Mouse (Mus musculus): ENCODE data around the gene Olfr523.
A peak's percentile ranks its signal among the peaks of the same experiment; 100 is the strongest.

Gene Olfr523

GRCm38 (mm10) chr7:140180692-140181091, 7.7 kb downstream of the Olfr523 start:
- DNase-seq (ENCODE audit: low read depth) = no peak

DNA sequence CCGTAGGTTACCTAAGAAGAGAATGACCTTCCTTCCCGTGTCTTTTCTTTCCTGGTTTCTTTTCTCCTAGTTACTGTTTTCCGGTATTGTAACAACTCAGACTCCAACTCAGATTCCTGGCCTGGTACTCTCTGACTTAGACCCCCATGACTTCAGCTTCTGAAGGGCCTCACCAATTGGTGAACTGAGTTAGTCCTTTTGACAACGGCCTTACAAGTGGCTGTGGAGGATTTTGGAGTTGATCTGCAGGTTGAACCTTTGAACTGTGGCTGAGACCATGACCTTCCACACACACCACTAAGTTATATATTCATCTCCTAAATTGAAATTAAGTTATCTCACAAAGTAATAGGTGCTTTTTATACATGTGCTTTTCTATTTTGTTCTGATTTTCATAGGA, 11.2 kb downstream of the Olfr523 start:
- no peak for DNase-seq (ENCODE audit: low read depth)

GRCm38 (mm10) chr7:140186646-140187620, 13.9 kb downstream of the Olfr523 start:
- DNase-seq (ENCODE audit: low read depth) = peak; percentile 86

- peak; percentile 11 for DNase-seq (ENCODE audit: low read depth)
These were observed 14.8 kb downstream of the Olfr523 start for GRCm38 (mm10) chr7:140187721-140188390.

- peak; percentile 83 for DNase-seq (ENCODE audit: low read depth)
These were observed 15.6 kb downstream of the Olfr523 start for GRCm38 (mm10) chr7:140188391-140189328.

DNA sequence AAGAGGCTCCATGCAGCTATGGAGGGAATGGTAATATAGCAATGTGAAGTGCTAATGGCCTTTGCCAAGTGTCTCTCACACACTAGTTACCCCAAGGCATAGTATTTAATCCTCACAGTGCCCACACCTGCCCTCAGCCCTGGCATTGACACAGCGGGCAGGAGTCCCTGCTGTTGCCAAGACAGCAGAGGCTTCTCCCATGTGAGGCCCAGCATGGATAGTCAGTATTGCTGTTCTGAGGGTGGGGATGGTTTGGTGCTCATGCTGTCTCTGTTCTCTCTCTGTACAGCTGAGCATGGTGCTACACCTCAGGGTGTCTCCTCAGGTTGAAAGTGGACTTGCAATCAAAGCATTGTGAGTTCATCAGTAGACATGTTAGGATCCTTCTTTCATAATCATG, 17.4 kb downstream of the Olfr523 start:
- no peak for DNase-seq (ENCODE audit: low read depth)

DNA sequence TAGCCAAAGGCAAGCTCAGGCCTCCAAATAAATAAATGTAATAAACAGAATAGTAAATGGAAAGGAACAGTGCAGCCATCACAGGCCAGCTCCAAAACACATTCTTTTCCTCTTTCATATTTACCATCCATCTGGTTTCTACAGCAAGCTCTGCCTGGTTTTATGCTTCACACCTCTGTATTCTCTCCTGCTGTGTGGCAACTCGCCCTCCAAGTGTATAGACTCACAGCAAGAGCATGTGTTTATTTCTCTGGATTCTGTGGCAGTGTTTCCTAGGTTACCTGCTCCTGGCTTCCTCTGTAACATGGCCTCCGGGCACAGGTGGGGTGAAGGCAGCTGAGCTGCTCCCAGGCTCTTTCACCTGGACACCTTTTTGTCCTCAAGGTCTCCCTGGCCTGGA, 19.4 kb downstream of the Olfr523 start:
- peak; percentile 22 for DNase-seq (ENCODE audit: low read depth)

DNA sequence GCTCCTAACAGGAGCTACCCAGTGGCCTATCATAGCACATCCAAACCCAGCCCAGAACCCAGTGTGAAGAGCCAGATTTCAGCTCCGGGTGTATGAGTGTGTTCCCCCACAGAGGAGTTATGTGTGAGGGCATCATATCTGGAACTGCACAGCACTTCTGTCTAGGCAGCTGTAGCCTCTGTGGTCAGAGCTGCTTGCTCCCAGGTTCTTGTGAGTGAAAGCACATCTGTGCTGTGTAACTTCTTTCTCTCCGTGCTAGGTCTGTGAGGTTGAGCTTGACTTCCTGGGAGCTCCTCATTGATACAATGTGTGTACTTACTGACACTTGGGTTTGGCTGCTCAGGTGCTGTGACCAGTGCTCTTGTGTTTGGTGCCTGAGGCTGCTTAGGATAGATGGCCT, 19.8 kb downstream of the Olfr523 start:
- DNase-seq (ENCODE audit: low read depth) = peak; percentile 54

- DNase-seq (ENCODE audit: low read depth) = no peak
These were observed 21.0 kb downstream of the Olfr523 start for GRCm38 (mm10) chr7:140194031-140194430.

DNA sequence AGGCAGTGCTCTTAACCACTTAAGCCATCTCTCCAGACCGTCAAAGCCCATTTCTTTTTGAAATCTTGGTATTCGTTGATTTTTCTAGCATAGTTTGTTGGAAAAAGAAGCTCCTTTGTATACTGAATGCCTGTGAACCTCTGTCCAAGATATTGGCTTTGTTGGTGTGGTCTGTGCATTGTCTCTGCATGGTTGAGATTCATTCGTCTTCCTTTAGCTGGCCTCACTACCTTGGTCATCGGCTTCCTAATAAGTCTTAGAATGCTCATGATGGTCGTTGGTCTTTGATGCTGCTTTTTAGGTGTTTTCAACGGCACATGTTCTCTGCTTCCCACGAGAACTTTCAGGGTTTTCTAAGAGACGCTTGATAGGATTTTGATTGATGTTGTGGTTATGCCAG, 23.0 kb downstream of the Olfr523 start:
- no peak for DNase-seq (ENCODE audit: low read depth)

- DNase-seq (ENCODE audit: low read depth) = no peak
These were observed 28.1 kb downstream of the Olfr523 start for GRCm38 (mm10) chr7:140201090-140201489.

DNA sequence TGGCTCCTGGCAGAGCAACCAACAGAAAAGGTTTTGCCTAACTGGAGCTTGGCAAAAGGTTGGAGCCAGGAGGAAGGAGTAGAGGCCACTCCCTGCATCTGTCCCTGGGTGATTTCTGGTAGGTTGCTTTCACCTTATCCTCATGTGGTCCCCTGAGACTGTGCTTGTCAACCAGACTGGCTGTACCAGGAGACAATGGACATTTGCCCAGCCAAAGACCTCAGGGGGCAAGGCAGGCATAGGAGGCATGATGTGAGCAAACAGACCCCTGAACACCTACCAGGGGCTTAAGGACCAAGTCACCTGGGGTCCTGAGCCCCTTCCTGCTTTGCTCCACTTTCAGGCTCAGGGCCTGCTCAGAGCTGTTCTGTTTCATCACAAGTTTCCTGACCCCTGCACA, 32.8 kb downstream of the Olfr523 start, which contains the start of gene Olfr524:
Gene Olfr524 (minus strand): TSS at position 101 of the 400 bp plus-strand sequence.
- no peak for DNase-seq (ENCODE audit: low read depth)

GRCm38 (mm10) chr7:140206904-140207303, 33.9 kb downstream of the Olfr523 start:
- DNase-seq (ENCODE audit: low read depth) = peak; percentile 51

GRCm38 (mm10) chr7:140208153-140208552, 35.1 kb downstream of the Olfr523 start:
- peak; percentile 80 for DNase-seq (ENCODE audit: low read depth)

- DNase-seq (ENCODE audit: low read depth) = peak; percentile 79
These were observed 35.7 kb downstream of the Olfr523 start for GRCm38 (mm10) chr7:140208677-140209076.

DNA sequence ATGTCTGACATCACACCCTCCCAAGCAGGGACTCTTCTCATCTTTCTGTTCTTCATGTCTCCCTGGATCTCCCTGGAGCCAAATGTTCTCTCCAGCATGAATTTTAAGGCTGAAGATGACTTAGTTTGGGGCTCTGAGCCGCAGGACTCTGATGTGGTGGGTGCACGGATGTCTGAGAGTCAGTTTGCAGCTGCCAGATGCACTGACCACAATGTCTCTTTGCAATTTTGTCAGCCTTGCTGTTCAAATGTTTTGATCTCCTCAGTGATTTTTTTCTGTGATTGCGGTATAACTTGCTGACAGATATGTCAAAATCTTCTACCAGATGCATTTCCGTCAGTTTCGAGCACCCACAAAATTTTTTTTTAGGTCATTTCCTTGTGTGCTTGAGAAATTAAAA, 40.8 kb downstream of the Olfr523 start:
- DNase-seq (ENCODE audit: low read depth) = peak; percentile 82

DNA sequence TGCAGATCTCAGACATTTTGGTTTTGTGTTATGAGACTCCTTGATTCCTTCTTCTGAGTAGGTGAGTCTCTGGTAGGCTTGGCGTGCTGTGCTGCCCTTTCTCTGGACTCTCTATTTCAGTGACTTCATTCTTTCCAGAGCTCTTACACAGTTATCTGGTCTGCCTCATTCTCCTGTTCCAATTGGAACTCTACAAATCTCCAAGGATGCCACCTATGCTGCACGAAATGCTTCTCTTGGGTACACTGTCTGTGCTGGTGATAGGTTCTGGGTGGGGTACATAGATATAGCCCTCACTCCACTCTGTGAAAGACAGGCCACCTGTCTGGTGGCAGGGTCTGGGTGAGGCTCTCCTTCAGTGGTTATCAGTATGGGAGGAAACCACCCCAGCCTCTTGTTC, 45.0 kb downstream of the Olfr523 start, which contains the start of gene Cd163l1:
Gene Cd163l1 (plus strand): TSS at position 301 of the 400 bp plus-strand sequence.
- no peak for DNase-seq (ENCODE audit: low read depth)

DNA sequence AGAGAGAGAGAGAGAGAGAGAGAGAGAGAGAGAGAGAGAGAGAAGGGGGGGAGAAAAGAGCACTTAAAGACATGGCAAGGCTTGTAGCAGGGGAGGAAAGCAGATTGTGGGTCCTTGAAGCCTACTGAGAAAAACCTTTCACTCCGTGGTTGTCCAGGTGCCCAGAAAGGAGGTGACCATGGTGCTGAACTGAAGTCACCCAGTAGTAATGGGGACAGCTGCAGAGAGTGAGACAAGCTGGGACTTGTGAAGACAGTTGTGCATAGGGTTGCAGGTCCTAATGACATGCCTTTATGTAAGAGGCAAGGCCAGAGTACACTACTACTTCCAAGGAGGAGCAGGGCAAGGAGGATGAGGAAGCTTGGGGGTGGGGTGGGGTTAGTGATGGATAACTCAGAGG, 46.3 kb downstream of the Olfr523 start:
- no peak for DNase-seq (ENCODE audit: low read depth)

DNA sequence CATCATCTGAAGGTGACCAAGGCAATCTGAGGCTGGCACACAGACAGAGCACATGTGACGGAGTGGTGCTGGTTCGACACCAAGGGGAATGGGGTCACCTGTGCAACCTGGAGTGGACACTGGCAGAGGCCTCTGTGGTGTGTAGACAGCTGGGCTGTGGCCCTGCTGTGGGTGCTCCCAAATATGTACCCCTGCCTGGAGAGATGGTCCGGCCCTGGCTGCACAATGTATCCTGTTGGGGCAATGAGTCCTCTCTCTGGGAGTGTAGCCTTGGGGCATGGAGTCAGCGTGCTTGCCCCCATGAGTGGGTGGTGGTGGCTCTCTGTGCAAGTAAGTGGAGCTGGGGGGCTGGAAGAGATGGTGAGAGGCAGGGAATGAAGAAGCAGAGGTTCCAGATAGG, 47.4 kb downstream of the Olfr523 start:
- no peak for DNase-seq (ENCODE audit: low read depth)

GRCm38 (mm10) chr7:140224209-140224608, 51.2 kb downstream of the Olfr523 start:
- no peak for DNase-seq (ENCODE audit: low read depth)
